Mouse (Mus musculus) small intestine, adult 2 months (tissue): ENCODE data around the gene Pms2.

Experiments
- CTCF ChIP-seq: fragments of 200-500 bp; IDR thresholded peaks from 2 replicates; pipeline ENCODE4 v1.5.1; 2012; ENCODE audit warnings: low read depth, mild to moderate bottlenecking, control low read depth, inconsistent platforms, low read length, moderate library complexity, mixed read lengths; ENCODE audit not compliant: insufficient replicate concordance, insufficient read length; ENCODE audit errors: extremely low read depth
- POLR2A ChIP-seq: fragments of 200-500 bp; IDR thresholded peaks from 2 replicates; pipeline ENCODE4 v1.6.1; 2012; ENCODE audit warnings: low read depth, mild to moderate bottlenecking, control low read depth, inconsistent platforms, low read length, moderate library complexity

- TF ChIP-seq CTCF (no peak), POLR2A (no peak)
These were observed 66.5 kb downstream of the Pms2 start for GRCm38 (mm10) chr5:143976232-143976631.
